Mouse (Mus musculus) thymus, postnatal 14 days (tissue): ENCODE measurements around the gene Adal.

ENCODE experiments used
- DNase-seq: peaks from one replicate; pipeline ENCODE4 v3.0.0; 2021

Gene Adal

DNA sequence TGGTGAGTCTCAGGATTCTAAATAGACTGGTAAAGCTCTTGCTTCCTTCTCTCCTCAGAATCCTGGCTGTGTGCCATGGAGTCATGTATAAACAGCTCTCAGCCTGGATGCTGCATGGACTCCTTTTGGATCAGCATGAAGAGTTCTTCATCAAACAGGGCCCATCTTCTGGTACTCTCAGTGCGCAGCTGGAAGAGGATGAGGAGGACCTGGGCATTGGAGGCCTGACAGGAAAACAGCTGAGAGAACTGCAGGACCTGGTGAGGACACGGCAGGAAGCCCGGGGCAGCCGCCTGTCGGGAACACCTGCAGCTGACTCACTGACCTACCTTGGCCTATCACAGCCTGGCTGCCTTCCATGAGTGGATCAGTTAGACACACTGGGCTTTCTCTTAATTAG lies 43.2 kb downstream of the Adal start:
- no peak for DNase-seq

DNA sequence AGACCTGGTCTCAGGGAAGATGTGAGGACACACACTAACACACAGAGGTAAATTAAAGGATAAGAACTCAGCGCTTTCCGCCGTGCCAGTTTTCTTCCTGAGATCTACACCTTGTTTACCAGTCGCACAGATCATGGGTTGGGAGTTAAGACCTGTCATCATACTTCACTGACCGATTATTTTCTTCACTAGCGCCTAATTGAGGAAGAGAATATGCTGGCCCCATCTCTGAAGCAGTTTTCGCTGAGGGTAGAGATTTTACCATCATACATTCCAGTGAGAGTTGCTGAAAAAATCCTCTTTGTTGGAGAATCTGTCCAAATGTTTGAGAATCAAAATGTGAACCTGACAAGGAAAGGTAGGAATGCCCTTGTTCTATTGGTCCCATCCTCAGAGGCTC lies 43.9 kb downstream of the Adal start:
- no peak for DNase-seq

GRCm38 (mm10) chr2:121188530-121188929 lies 48.3 kb downstream of the Adal start:
- DNase-seq, result no peak

DNA sequence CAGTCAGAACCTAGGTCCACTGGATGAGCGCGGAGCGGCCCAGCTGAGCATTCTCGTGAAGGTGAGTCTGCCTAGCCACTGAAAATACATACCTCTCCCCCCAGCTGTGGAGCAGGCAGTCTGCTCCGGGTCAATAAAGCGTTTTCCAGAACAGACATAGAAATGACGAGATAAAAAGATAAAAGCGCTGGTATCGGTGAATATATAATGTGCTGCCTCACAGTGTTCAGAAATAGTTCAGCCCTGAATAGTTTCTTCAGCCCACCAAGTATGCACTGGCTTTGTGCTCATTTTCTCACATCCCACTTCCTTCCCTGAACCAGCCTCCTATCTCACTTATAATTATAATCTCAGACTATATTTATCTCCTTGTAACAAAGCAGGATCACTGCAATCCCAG lies 55.2 kb downstream of the Adal start:
- no peak for DNase-seq

- DNase-seq, result no peak
Observed at GRCm38 (mm10) chr2:121204276-121204675, 64.0 kb downstream of the Adal start.
